Mouse (Mus musculus) cerebellum, postnatal 36 days (tissue): Measurements from ENCODE around the gene Vps35l.

ENCODE experiments used
- DNase-seq, 2 experiments: peaks; one replicate each; pipeline ENCODE4 v3.0.0; 2021 to 2022; ENCODE audit warnings: mixed read lengths in 2 of 2

The Vps35l gene

DNA sequence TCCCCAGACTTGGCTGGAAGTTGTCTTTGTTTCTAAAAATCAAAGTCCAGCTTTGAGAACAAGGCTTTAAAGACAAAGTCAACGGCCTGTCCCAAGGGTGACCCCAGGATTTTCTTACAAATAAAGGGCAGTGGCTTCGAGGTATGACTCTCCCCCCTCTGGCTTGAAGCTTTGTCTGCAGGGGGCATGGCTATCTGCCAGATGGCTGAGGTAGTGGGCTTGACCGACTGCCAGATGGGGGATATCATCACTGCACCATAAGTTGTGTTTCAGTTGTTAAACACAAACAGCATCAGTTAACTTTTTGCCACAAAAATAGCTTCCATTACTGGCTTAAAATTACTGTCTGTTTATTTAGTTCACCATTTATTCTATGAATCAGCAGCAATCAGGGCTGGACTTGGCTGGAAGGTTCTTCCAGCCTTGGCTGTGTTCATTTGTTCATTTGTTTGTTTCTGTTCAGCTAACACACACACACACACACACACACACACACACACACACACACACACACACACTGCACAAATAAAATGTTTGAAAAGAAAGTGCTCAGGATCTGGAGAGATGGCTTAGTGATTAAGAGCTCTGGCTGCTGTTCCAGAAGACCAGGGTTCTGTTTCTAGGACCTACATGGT is 149.1 kb downstream of the Vps35l start:
- DNase-seq: peak; percentile 17 to 20
